Mouse (Mus musculus) liver, embryonic 16.5 days (tissue): Measurements from ENCODE around the gene Elovl6. TPM values are rescaled to one million over a fixed set of nuclear protein-coding genes. Genes with fewer than 3 reads are reported as not detected.

Source experiments
- ATAC-seq: fragments of 200-750 bp; cut with Nextera tagmentation; 2 replicates; pipeline ENCODE4 v1.8.0; 2017; ENCODE audit warnings: low read depth, mild to moderate bottlenecking, moderate number of reproducible peaks, moderate library complexity
- H3K27ac ChIP-seq: fragments of 300-500 bp; sonication (generic); 2 replicates; pipeline ENCODE4 v1.5.1; 2014; ENCODE audit warnings: mild to moderate bottlenecking, low read length
- H3K27me3 ChIP-seq: fragments of 300-500 bp; sonication (generic); 2 replicates; pipeline ENCODE4 v1.6.1; 2014; ENCODE audit warnings: low read depth, low read length, mixed read lengths; ENCODE audit not compliant: control insufficient read depth, insufficient read depth
- H3K36me3 ChIP-seq: fragments of 300-500 bp; sonication (generic); 2 replicates; pipeline ENCODE4 v1.6.1; 2014; ENCODE audit warnings: mild to moderate bottlenecking; ENCODE audit not compliant: control insufficient read depth, insufficient read depth
- H3K4me1 ChIP-seq: fragments of 300-500 bp; sonication (generic); 2 replicates; pipeline ENCODE4 v1.6.1; 2014; ENCODE audit warnings: low read depth, low read length, mixed read lengths; ENCODE audit not compliant: control insufficient read depth
- H3K4me2 ChIP-seq: fragments of 300-500 bp; sonication (generic); 2 replicates; pipeline ENCODE4 v1.6.1; 2014; ENCODE audit warnings: low read depth, low read length, mixed read lengths
- H3K4me3 ChIP-seq: fragments of 300-500 bp; sonication (generic); 2 replicates; pipeline ENCODE4 v1.5.1; 2014; ENCODE audit warnings: low read depth, mild to moderate bottlenecking, low read length
- H3K9ac ChIP-seq: fragments of 300-500 bp; sonication (generic); 2 replicates; pipeline ENCODE4 v1.6.1; 2014; ENCODE audit warnings: low read depth, low read length
- H3K9me3 ChIP-seq: fragments of 300-500 bp; sonication (generic); replicated peaks from 2 replicates; pipeline ENCODE4 v1.6.1; 2016; ENCODE audit warnings: low read length; ENCODE audit not compliant: control insufficient read depth
- WGBS: fragments of 180-500 bp; shearing (Covaris S2); extraction: QIAGEN DNeasy Blood & Tissue Kit; methylation state at CpG from one replicate; pipeline ENCODE4 v1.1.7; 2014; ENCODE audit not compliant: insufficient replicate concordance; 5-methylcytosine and 5-hydroxymethylcytosine counted together
- polyA plus RNA-seq: library from polyadenylated mRNA; unstranded; fragments of >200 nt; fragmentation: Nextera tagmentation; extraction: Ambion mirVana; gene quantifications from 2 replicates; pipeline ENCODE4 v1.2.1, GENCODE M21; 2015

Gene Elovl6
- polyA plus RNA-seq, 1 experiment from 2014 or later: 15.0 TPM

DNA sequence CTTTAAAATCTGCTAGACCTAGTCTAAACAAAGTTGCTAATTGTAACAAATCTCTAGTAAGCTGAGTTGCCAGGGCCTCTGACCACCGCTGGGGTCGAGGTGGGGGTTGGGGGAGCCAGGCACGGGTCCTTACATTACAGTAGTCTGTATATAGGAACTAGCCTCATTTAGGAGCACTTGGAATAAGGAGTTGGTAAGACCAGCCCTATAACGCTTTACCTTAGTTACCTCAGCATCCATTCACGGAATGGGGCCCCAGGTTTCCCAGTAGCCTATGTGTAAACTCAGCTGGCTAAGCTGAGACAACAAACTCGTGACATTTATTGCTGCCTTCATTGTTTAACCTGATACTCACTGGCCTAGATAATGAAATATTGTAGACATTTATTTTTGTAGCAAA is 3.3 kb downstream of the Elovl6 start:
- H3K4me3 ChIP-seq: peak overlapping the region; percentile 11; the same call in 1 of the 2 replicates
- ATAC-seq: no peak
- peak overlapping the region; percentile 91 for H3K4me2 ChIP-seq
- peak overlapping the region; percentile 53; the same call in 1 of the 2 replicates for H3K27ac ChIP-seq
- no peaks in the 10 kb centered on the region for H3K9me3 ChIP-seq
- no peaks in the 10 kb centered on the region for H3K36me3 ChIP-seq
- no peaks in the 10 kb centered on the region for H3K27me3 ChIP-seq
- H3K4me1 ChIP-seq: peaks cover 16% of the 10 kb centered on the region
- 52% methylated on average over 6 of the region's 6 CpGs for WGBS
- H3K9ac ChIP-seq: no peak overlapping the region; the same call in 1 of the 2 replicates

GRCm38 (mm10) chr3:129536109-129536508 is 4.0 kb downstream of the Elovl6 start:
- peak overlapping the region; percentile 91 for H3K4me2 ChIP-seq
- H3K4me3 ChIP-seq: peak overlapping the region; percentile 51
- no peaks in the 10 kb centered on the region for H3K36me3 ChIP-seq
- ATAC-seq: peak; percentile 89
- peak overlapping the region; percentile 79 for H3K27ac ChIP-seq
- no peaks in the 10 kb centered on the region for H3K27me3 ChIP-seq
- WGBS: 7% methylated on average over 11 of the region's 11 CpGs
- H3K9ac ChIP-seq: peak overlapping the region; percentile 56
- H3K4me1 ChIP-seq: peaks cover 16% of the 10 kb centered on the region
- H3K9me3 ChIP-seq: no peaks in the 10 kb centered on the region

- WGBS: 75% methylated on average over 5 of the region's 5 CpGs
- Histone ChIP-seq H3K9ac (no peak overlapping the region), H3K4me2 (no peak overlapping the region), H3K4me1 (peaks cover 16% of the 10 kb centered on the region), H3K4me3 (no peak overlapping the region), H3K27me3 (no peaks in the 10 kb centered on the region), H3K9me3 (no peaks in the 10 kb centered on the region), H3K27ac (no peak overlapping the region), H3K36me3 (peaks cover 3% of the 10 kb centered on the region; the same call in 1 of the 2 replicates)
- ATAC-seq: no peak
Observed at GRCm38 (mm10) chr3:129537954-129538353, 5.8 kb downstream of the Elovl6 start.

- Histone ChIP-seq H3K4me3 (no peak overlapping the region), H3K9me3 (no peaks in the 10 kb centered on the region), H3K27me3 (no peaks in the 10 kb centered on the region), H3K9ac (no peak overlapping the region), H3K4me2 (no peak overlapping the region), H3K36me3 (peaks cover 7% of the 10 kb centered on the region), H3K27ac (no peak overlapping the region), H3K4me1 (peaks cover 6% of the 10 kb centered on the region)
- no peak for ATAC-seq
- 71% methylated on average over 2 of the region's 2 CpGs for WGBS
Observed at GRCm38 (mm10) chr3:129540882-129541281, 8.7 kb downstream of the Elovl6 start.

DNA sequence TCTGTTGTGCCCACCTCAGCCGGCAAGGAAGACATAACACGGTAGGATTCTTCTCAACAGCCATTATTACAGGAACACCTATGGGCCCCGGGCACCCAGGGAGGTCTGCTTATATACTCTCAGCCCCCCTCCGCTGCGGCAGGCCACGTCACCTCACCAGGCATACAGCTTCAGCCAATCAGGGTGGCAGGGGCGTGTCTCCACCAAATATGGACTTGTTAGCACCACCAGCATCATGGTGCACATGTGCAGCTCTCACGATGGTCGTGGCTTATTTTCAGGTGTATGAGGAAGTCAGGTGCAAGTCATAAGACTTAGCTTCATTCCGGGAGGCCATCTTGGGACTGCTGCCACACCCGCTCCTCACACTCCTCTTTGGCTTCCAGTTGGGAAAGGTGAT is 9.3 kb downstream of the Elovl6 start:
- no peak overlapping the region for H3K4me2 ChIP-seq
- no peak overlapping the region for H3K4me3 ChIP-seq
- H3K36me3 ChIP-seq: peaks cover 7% of the 10 kb centered on the region
- no peaks in the 10 kb centered on the region for H3K27me3 ChIP-seq
- no peaks in the 10 kb centered on the region for H3K9me3 ChIP-seq
- no peak overlapping the region for H3K9ac ChIP-seq
- peaks cover 3% of the 10 kb centered on the region for H3K4me1 ChIP-seq
- H3K27ac ChIP-seq: no peak overlapping the region
- WGBS: 82% methylated on average over 11 of the region's 11 CpGs
- ATAC-seq: no peak

DNA sequence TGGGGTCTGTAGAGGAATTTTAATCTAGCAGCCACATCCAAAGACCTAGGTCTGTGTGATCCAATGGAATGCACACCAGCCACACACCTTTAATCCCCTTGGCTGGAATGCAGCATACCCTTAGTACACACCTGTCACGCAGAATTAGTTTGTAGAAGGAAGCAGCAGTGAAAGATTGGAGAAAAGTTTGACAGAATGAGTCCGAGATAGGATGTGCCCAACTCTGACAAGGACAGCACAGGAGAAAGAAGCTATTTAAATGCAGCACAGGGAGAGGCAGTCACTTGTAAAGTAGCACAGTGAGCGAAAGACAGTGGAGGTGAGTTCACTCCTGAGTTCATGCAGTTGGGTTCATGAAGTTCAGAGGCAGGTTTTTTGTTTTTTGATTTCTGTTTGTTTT is 11.2 kb downstream of the Elovl6 start:
- Histone ChIP-seq H3K27me3 (no peaks in the 10 kb centered on the region), H3K4me3 (no peak overlapping the region), H3K4me1 (no peaks in the 10 kb centered on the region), H3K9me3 (no peaks in the 10 kb centered on the region), H3K9ac (no peak overlapping the region), H3K36me3 (peaks cover 7% of the 10 kb centered on the region), H3K4me2 (no peak overlapping the region), H3K27ac (no peak overlapping the region)
- no peak for ATAC-seq
- 77% methylated on average over 3 of the region's 3 CpGs for WGBS

GRCm38 (mm10) chr3:129544217-129544616 is 12.1 kb downstream of the Elovl6 start:
- Histone ChIP-seq H3K4me2 (no peak overlapping the region), H3K36me3 (peaks cover 7% of the 10 kb centered on the region), H3K4me3 (no peak overlapping the region), H3K9ac (no peak overlapping the region), H3K27me3 (no peaks in the 10 kb centered on the region), H3K27ac (no peak overlapping the region), H3K4me1 (no peaks in the 10 kb centered on the region; the same call in 1 of the 2 replicates), H3K9me3 (no peaks in the 10 kb centered on the region)
- ATAC-seq: no peak
- WGBS: 84% methylated on average over 1 of the region's 1 CpGs

- no peaks in the 10 kb centered on the region for H3K9me3 ChIP-seq
- no peak overlapping the region for H3K9ac ChIP-seq
- H3K4me1 ChIP-seq: peaks cover 3% of the 10 kb centered on the region
- no peaks in the 10 kb centered on the region for H3K27me3 ChIP-seq
- 65% methylated on average over 1 of the region's 1 CpGs for WGBS
- no peak overlapping the region for H3K4me3 ChIP-seq
- ATAC-seq: no peak
- no peak overlapping the region for H3K27ac ChIP-seq
- no peak overlapping the region for H3K4me2 ChIP-seq
- peaks cover 7% of the 10 kb centered on the region for H3K36me3 ChIP-seq
Observed at GRCm38 (mm10) chr3:129545228-129545627, 13.1 kb downstream of the Elovl6 start.

DNA sequence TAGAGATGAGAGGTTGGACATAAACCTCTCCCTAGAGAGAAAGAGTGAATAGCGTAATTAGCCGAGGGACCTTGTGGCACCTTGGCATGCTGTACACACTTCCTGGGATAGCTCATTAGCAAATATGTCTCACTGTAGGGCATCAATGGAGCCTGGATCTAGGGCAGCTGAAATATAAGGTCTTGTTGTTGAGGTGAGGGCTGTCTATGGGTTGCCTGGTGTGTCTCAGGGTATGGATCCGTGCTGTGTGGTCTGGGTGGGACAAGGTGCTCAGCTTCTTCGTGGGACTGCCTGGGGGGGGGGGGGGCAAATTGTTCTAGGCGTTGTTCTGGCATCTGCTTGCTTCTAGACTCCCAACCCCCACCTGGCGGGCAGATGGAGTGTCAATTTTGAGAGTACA is 13.6 kb downstream of the Elovl6 start:
- H3K4me2 ChIP-seq: no peak overlapping the region
- H3K9me3 ChIP-seq: no peaks in the 10 kb centered on the region
- H3K27ac ChIP-seq: no peak overlapping the region
- H3K27me3 ChIP-seq: no peaks in the 10 kb centered on the region
- peaks cover 3% of the 10 kb centered on the region for H3K4me1 ChIP-seq
- peaks cover 7% of the 10 kb centered on the region for H3K36me3 ChIP-seq
- 68% methylated on average over 6 of the region's 6 CpGs for WGBS
- no peak overlapping the region for H3K4me3 ChIP-seq
- ATAC-seq: no peak
- no peak overlapping the region for H3K9ac ChIP-seq
